Mouse (Mus musculus): ENCODE measurements at regions not wholly inside any gene's neighbourhood (a gene's known extent, or its start where the extent isn't known, plus 50 kb on each side); places are given as distances from the start of the nearest gene placed in this dataset.

- TF ChIP-seq CTCF (conservative IDR thresholded peaks at IDR 0.05; ENCODE audit: low read length), result no peak
- no peak for TF ChIP-seq POU5F1 (IDR thresholded peaks at IDR 0.05; ENCODE audit: borderline replicate concordance, low read length)
These were observed 2760.4 kb downstream of the 9330182O14Rik start for GRCm38 (mm10) chr15:42894611-42895010.

Data from E14TG2a.4 (cell line).